25 mouse cellular contexts compared by ENCODE assay signal in the genomic region with DNA sequence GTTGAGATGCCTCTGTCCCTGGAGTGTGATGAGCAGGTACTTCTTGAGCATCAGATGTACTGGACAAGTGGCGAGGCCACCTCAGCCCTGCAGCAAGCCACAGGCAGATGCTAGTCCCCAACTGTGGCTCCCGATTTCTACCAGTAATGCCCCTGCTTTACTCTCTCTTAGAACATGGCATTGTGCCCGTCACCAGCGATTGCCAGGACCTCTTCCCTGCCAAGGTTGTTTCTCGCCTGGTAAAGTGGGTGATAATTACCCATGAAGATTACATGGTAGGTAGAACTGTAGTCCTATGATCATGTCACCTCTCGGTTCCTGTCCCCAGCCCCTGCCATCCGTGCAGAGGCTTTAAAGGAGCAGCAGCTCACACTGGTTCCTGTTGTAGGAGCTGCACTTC. TPM values are rescaled to one million over a fixed set of nuclear protein-coding genes. Genes with fewer than 3 reads are reported as not detected.
DNase-seq lines count a peak whose midpoint lies in the region; ATAC-seq lines count a peak whose summit lies in the region.
"Had no signal": no experiment of that assay in that cellular context is flagged by ENCODE, and none has a peak within 500 bp of the region (broad histone marks: within the 10 kb centered on the region; RNA-seq: fewer than 3 reads in every experiment).

No protein-coding gene starts in this region.

- intact Hi-C loops in heart, postnatal 36 days (cut with DNase I) = no loop called here

- no peak overlapping the region for H3K4me3 ChIP-seq in heart, embryonic 12.5 days
- H3K4me3 ChIP-seq: forebrain, embryonic 10.5 days; hindbrain, embryonic 15.5 days; layer of hippocampus, adult 2 months; midbrain, embryonic 15.5 days; myocyte; neural tube, embryonic 13.5 days had no signal

- ATAC-seq in heart, embryonic 12.5 days (ENCODE audit: insufficient number of reproducible peaks, low FRiP score) = no peak
- ATAC-seq: forebrain, embryonic 16.5 days; liver, postnatal 0 days; lung, postnatal 0 days; midbrain, embryonic 15.5 days; Patski had no signal

- H3K27ac ChIP-seq in heart, embryonic 12.5 days (ENCODE audit: poor library complexity, severe bottlenecking) = no peak overlapping the region
- H3K27ac ChIP-seq: forebrain, embryonic 10.5 days; hindbrain, embryonic 15.5 days; layer of hippocampus, adult 2 months; macrophage; midbrain, embryonic 15.5 days; neural tube, embryonic 13.5 days had no signal

- peaks cover 88% of the 10 kb centered on the region for H3K36me3 ChIP-seq in heart, embryonic 12.5 days

- no peak overlapping the region for H3K9ac ChIP-seq in heart, embryonic 12.5 days
- H3K9ac ChIP-seq: hindbrain, embryonic 15.5 days; liver, postnatal 0 days; midbrain, embryonic 15.5 days; neural tube, embryonic 13.5 days had no signal

- DNase-seq in cerebellum, adult 11-12 months = peak; percentile 18
- DNase-seq in cerebellum, adult 9-11 months = no peak
- DNase-seq in heart, adult 11 months = peak; percentile 91
- peak; percentile 11 for DNase-seq in brain, adult 2 months (ENCODE audit: low read depth, low spot score)
- peak; percentile 22 to 26 for DNase-seq in heart, postnatal 36 days
- no peak for DNase-seq in liver
- DNase-seq: gastrocnemius, postnatal 10 days; kidney, adult 9 months; liver, postnatal 0 days; retina, postnatal 1 day; right cerebral cortex, postnatal 25 days; spleen, adult 18-20 months; thymus, postnatal 14 days had no signal

- H3K4me2 ChIP-seq in heart, embryonic 12.5 days = no peak overlapping the region
- H3K4me2 ChIP-seq: hindbrain, embryonic 15.5 days; liver, embryonic 11.5 days; midbrain, embryonic 15.5 days; neural tube, embryonic 13.5 days had no signal

- H3K9me3 ChIP-seq in heart, embryonic 12.5 days (replicated peaks) = no peaks in the 10 kb centered on the region
- H3K9me3 ChIP-seq: forebrain, embryonic 10.5 days; hindbrain, embryonic 15.5 days; midbrain, embryonic 15.5 days; neural tube, embryonic 13.5 days had no signal

- WGBS in heart, embryonic 12.5 days = 81% methylated on average over 7 of the region's 7 CpGs

- no peaks in the 10 kb centered on the region for H3K27me3 ChIP-seq in heart, embryonic 12.5 days (replicated peaks)
- H3K27me3 ChIP-seq: hindbrain, embryonic 15.5 days; midbrain, embryonic 15.5 days; neural tube, embryonic 13.5 days; Patski had no signal

- peaks cover 3% of the 10 kb centered on the region; the same call in 1 of the 2 replicates for H3K4me1 ChIP-seq in heart, embryonic 12.5 days (replicated peaks)
- H3K4me1 ChIP-seq: forebrain, embryonic 10.5 days; hindbrain, embryonic 15.5 days; midbrain, embryonic 15.5 days; neural tube, embryonic 13.5 days had no signal

RNA-seq across cellular contexts. Expression of a gene that starts 26.1 kb away (rescaled TPM):
- polyA plus RNA-seq in heart, embryonic 12.5 days (2016; fragmentation: Nextera tagmentation; extraction: Ambion mirVana) = 0.58 and 0.66 TPM in 2 replicates
- not detected for total RNA-seq in heart, postnatal 36 days (2021)

RNA-seq across cellular contexts. Expression of a gene that starts 26.6 kb away (rescaled TPM):
- 28.8 and 29.6 TPM in 2 replicates for polyA plus RNA-seq in heart, embryonic 12.5 days (2016; fragmentation: Nextera tagmentation; extraction: Ambion mirVana)
- 10 to 100 TPM; 16.0 to 17.1 TPM for total RNA-seq in heart, postnatal 36 days (2021)

RNA-seq across cellular contexts. Expression of a gene that starts 48.0 kb away (rescaled TPM):
- polyA plus RNA-seq in heart, embryonic 12.5 days (2016; fragmentation: Nextera tagmentation; extraction: Ambion mirVana) = 35.8 and 36.1 TPM in 2 replicates
- under 1 TPM; 0.43 to 0.69 TPM for total RNA-seq in heart, postnatal 36 days (2021)

Comparison
In these comparisons a context has a peak if more than half of its experiments do, and no peak if none do; other contexts are left out.
1. DNase-seq: peak in cerebellum, adult 11-12 months (single experiment), heart, adult 11 months (single experiment), brain, adult 2 months (single experiment) and heart, postnatal 36 days (2 of 2); none in cerebellum, adult 9-11 months (single experiment) and liver (single experiment).